Mouse (Mus musculus) left cerebral cortex, postnatal 14 days (tissue): ENCODE data around the gene Uggt2. TPM values are rescaled to one million over a fixed set of nuclear protein-coding genes. Genes with fewer than 3 reads are reported as not detected.

Source experiments
- DNase-seq, 2 experiments: peaks; one replicate each; pipeline ENCODE4 v3.0.0; 2021 to 2022; ENCODE audit warnings: low spot score in 2 of 2, mixed read lengths in 1 of 2
- intact Hi-C: fragments of 180-260 bp; cut with DNase I; formaldehyde crosslinking; loops from one replicate; pipeline ENCODE4 v1.15.1; 2025
- total RNA-seq, 2 experiments: library from RNA; stranded (reverse); gene quantifications; 2 replicates each; pipeline ENCODE4 v1.2.3; 2021

Uggt2 gene
- total RNA-seq, 2 experiments from 2014 or later, result 28.1 to 32.4 TPM

DNA sequence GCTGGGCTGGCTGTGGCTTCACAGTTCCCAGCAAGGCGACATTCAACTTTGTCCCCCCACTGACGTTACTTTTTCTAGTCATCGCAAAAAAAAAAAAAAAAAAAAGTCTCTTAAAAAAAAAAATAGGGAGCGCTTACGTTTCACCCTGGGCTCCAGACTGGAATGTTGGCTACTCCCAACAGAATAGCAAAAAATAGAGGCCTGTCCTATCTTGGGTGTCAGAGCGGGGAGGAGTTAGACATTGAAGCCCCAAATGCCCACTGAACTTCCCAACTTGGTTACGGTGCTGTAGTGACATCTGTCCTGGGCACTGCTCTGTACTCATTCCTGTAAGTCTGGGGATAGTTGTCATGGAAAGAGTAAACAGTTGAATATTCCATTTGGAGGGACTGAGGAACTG lies 160.7 kb downstream of the Uggt2 start:
- intact Hi-C loops, result no loop called here
- DNase-seq, result no peak

DNA sequence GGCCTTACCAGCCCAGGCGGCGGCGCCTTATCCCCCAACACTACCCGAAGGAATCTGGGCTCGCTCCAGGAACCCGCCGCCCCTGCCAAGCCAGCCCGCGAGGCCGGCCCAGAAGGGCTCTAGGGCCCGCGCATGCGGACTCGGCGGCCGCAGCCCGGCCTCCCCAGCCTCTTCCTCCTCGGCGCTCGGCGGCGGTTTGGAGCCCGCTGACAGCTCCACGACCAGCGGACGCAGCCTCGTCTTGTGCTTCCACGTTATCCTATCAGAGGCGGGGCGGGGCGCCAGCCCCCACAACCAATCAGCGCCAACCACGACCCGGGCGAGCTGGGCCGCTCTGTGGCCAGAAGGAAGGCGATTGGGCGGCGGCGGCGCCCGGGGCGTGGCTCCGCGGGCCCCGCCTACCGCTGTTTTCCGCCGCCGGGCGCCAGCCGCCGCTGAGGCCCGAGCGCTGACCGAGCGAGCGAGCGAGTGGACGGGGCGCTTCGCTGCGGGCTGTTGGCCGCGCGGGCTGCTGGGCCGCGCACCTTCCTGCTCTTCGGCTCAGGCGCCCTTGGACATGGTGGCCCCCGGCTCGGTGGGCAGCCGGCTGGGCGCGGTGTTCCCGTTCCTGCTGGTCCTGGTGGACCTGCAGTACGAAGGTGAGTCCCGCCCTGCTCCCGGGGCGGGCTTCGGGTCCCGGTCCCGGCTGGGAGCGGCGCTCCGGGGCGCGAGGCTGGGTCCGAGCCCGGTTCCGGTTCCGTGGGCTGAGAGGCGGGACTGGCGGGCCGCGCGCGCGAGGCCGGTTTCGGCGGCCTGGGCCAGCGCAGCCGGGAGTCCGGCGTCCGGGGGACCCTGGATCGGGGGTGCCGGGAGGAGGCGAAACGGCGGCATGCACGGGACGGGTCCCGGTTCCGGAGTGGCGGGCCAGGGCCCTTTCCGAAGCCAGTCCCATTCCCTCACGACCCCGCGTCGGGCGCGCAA lies 161.4 kb downstream of the Uggt2 start, which contains the start of gene Dnajc3:
Dnajc3 (plus strand) TSS at position 444 of the 960 bp plus-strand sequence.
- intact Hi-C loops, result no loop called here

DNA sequence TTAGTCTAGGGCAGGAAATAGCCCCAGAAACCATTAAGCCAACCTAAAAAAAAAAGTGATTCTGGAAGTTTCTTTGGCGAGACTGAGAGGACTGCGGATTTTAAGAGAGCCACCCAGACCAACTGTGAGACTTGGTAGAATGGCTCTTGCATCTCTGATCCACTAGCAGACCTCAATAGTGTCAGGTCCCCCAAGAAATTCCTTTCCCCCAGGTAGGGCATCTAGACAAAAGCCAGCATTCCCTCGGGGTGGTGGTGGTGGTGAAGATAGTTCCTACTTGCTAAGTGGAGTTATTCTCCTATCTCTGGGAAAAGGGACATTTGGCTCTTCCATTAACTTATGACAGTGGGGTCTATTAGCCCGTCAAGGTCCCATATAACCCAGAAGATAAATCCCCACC lies 162.3 kb downstream of the Uggt2 start:
- intact Hi-C loops, result no loop called here
- DNase-seq, result no peak

More for the DNA sequence above, 161.4 kb downstream of the Uggt2 start, which contains the start of gene Dnajc3:
- peak; percentile 100 for DNase-seq

DNA sequence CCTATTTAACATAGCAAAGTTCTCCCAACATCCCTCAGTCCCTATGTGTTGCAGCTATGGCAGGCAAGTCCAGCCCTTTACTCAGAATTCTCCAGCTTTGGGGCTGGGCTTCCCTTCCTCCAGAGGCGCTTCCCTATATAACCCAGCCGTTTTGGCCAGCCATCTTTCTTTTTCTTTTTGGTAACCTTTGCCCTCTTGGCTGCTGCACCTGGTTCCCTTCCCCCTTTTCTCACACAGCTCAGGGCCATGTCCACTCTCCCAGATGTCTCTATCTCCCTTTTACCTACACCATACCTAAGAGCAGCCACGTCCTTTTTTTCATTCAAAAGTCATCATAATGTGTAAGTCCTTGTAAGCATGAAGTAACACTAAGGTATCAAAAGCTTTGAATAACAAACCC lies 163.0 kb downstream of the Uggt2 start:
- DNase-seq, result no peak
- intact Hi-C loops, result no loop called here

Other genes starting within 250 kb of the Uggt2 start
- gene Dzip1, start 174.0 kb downstream of the Uggt2 start, total RNA-seq, result 100 to 1,000 TPM in 1 of 2 experiments, 10 to 100 TPM in 1; 98.8 to 100 TPM
- gene Dnajc3, start 161.5 kb downstream of the Uggt2 start, total RNA-seq, result 10 to 100 TPM; 31.9 to 35.4 TPM
- gene Hs6st3, start 38.9 kb upstream of the Uggt2 start, total RNA-seq, result 10 to 100 TPM; 89.4 to 90.2 TPM